Mouse (Mus musculus): ENCODE measurements around the gene Cox15. TPM values are rescaled to one million over a fixed set of nuclear protein-coding genes. Genes with fewer than 3 reads are reported as not detected.

The Cox15 gene
- polyA plus RNA-seq (2015; fragmentation: Nextera tagmentation; extraction: Ambion mirVana), result 11.9 and 17.6 TPM in 2 replicates

DNA sequence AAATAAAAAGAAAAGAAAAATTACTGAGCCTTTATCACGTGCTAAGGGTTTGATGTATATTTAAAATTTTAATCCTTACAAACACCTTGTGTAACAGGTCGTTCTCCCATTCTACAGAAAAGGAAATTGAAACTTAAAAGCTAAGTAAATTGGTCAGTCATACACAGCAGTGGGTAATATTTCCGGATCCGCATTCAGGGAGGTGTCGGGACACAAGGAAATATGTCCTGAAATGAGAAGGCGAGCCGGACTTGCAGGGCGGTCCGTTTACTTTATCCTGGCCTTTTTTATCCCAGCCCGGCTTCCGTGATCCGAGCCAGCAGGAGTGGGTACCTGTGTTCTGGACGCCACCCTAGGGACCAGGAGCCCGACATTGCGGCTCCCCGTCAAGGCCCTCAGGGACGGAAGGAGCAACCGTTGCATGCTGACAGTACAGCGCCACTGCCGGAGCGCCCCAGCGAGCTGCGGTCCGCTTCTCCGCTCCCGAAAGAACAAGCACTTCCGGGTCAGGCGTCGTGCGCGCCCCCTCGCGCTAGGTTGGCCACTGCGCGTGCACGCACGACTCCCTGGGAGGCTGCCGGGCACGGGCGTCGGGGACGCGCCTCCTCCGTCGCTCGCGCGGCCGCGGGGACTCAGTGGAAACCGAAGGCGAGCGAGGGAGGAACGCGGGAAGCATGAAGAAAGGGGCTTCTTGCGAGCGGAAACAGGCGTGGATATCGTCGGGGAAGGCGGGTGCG, at the start of gene Cox15, which contains the start of gene Cutc:
Cox15 (minus strand) TSS at position 512 of the 737 bp plus-strand sequence.
Cutc (plus strand) TSS at position 508 of the 737 bp plus-strand sequence.
- Histone ChIP-seq H3K9me3 (replicated peaks) (no peaks in the 10 kb centered on the region), H3K36me3 (peaks cover 22% of the 10 kb centered on the region), H3K4me2 (peak within 1 kb of the TSS; percentile 70), H3K27ac (replicated peaks) (peak within 1 kb of the TSS; percentile 97), H3K27me3 (replicated peaks) (no peaks in the 10 kb centered on the region), H3K4me3 (replicated peaks) (peak within 1 kb of the TSS; percentile 81), H3K4me1 (peaks cover 19% of the 10 kb centered on the region), H3K9ac (replicated peaks) (peak within 1 kb of the TSS; percentile 83)
- WGBS, result under 1% methylated on average over 62 of the region's 62 CpGs
- ATAC-seq (ENCODE audit: low FRiP score), result peak; percentile 95

DNA sequence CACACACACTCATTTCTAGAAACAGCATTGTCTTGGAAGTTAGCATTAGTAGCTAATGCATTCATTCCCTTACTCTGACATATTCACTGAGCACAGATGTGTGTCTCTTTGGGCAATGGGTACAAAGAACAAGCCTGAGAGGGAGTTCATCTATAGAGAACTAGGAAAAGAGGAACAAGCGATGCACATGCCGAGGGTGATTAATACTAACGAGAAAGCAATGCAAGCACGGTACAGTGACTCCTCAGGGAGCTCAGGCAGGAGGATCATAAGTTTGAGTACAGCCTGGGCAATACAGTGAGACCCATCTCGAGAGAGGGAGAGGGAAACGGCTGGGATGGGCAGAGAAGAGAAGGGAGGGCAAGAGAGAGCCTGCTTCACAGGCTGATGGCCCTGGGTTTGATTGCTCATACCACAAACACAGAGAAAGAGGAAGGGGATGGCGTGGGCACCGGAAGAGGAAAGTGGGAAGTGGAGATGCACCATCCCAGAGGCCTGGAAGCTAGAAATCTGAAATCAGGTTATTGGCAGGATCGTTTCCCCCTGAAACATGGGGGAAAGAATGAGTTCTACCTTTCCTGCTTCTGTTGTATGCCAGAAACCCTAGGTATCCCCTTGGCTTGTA, 48.7 kb upstream of the Cox15 start:
- no peaks in the 10 kb centered on the region for H3K27me3 ChIP-seq (replicated peaks)
- H3K4me2 ChIP-seq, result no peak overlapping the region
- H3K9ac ChIP-seq (replicated peaks), result no peak overlapping the region
- H3K27ac ChIP-seq (replicated peaks), result no peak overlapping the region
- WGBS, result 71% methylated on average over 9 of the region's 9 CpGs
- ATAC-seq (ENCODE audit: low FRiP score), result no peak
- no peaks in the 10 kb centered on the region for H3K4me1 ChIP-seq
- no peak overlapping the region for H3K4me3 ChIP-seq (replicated peaks)
- no peaks in the 10 kb centered on the region for H3K36me3 ChIP-seq
- no peaks in the 10 kb centered on the region for H3K9me3 ChIP-seq (replicated peaks)

GRCm38 (mm10) chr19:43797216-43797615, 44.4 kb upstream of the Cox15 start:
- Histone ChIP-seq H3K4me1 (no peaks in the 10 kb centered on the region), H3K27me3 (replicated peaks) (no peaks in the 10 kb centered on the region), H3K4me2 (no peak overlapping the region), H3K27ac (replicated peaks) (no peak overlapping the region), H3K9me3 (replicated peaks) (no peaks in the 10 kb centered on the region), H3K9ac (replicated peaks) (no peak overlapping the region), H3K4me3 (replicated peaks) (no peak overlapping the region), H3K36me3 (no peaks in the 10 kb centered on the region)
- 81% methylated on average over 5 of the region's 5 CpGs for WGBS
- ATAC-seq (ENCODE audit: low FRiP score), result no peak

- 86% methylated on average over 8 of the region's 8 CpGs for whole genome bisulfite sequencing
- no peak overlapping the region for H3K9ac ChIP-seq (replicated peaks)
- H3K4me2 ChIP-seq, result no peak overlapping the region
- no peaks in the 10 kb centered on the region for H3K36me3 ChIP-seq
- no peaks in the 10 kb centered on the region for H3K27me3 ChIP-seq (replicated peaks)
- H3K27ac ChIP-seq (replicated peaks), result no peak overlapping the region
- ATAC-seq (ENCODE audit: low FRiP score), result no peak
- H3K4me3 ChIP-seq (replicated peaks), result no peak overlapping the region
- H3K9me3 ChIP-seq (replicated peaks), result no peaks in the 10 kb centered on the region
- H3K4me1 ChIP-seq, result no peaks in the 10 kb centered on the region
Measured at GRCm38 (mm10) chr19:43795511-43795910, 42.7 kb upstream of the Cox15 start.

- H3K36me3 ChIP-seq, result no peaks in the 10 kb centered on the region
- H3K27me3 ChIP-seq (replicated peaks), result no peaks in the 10 kb centered on the region
- ATAC-seq (ENCODE audit: low FRiP score), result no peak
- no peak overlapping the region for H3K9ac ChIP-seq (replicated peaks)
- no peak overlapping the region for H3K4me3 ChIP-seq (replicated peaks)
- H3K27ac ChIP-seq (replicated peaks), result no peak overlapping the region
- no peaks in the 10 kb centered on the region for H3K4me1 ChIP-seq
- H3K9me3 ChIP-seq (replicated peaks), result no peaks in the 10 kb centered on the region
- WGBS, result 98% methylated on average over 1 of the region's 1 CpGs
- H3K4me2 ChIP-seq, result no peak overlapping the region
Measured at GRCm38 (mm10) chr19:43793951-43794350, 41.2 kb upstream of the Cox15 start.

- no peak overlapping the region for H3K4me3 ChIP-seq (replicated peaks)
- no peak overlapping the region for H3K27ac ChIP-seq (replicated peaks)
- no peak overlapping the region for H3K4me2 ChIP-seq
- H3K4me1 ChIP-seq, result no peaks in the 10 kb centered on the region
- no peaks in the 10 kb centered on the region for H3K36me3 ChIP-seq
- WGBS, result 94% methylated on average over 4 of the region's 4 CpGs
- H3K27me3 ChIP-seq (replicated peaks), result no peaks in the 10 kb centered on the region
- H3K9ac ChIP-seq (replicated peaks), result no peak overlapping the region
- no peak for ATAC-seq (ENCODE audit: low FRiP score)
- H3K9me3 ChIP-seq (replicated peaks), result no peaks in the 10 kb centered on the region
Measured at GRCm38 (mm10) chr19:43792537-43792936, 39.7 kb upstream of the Cox15 start.

DNA sequence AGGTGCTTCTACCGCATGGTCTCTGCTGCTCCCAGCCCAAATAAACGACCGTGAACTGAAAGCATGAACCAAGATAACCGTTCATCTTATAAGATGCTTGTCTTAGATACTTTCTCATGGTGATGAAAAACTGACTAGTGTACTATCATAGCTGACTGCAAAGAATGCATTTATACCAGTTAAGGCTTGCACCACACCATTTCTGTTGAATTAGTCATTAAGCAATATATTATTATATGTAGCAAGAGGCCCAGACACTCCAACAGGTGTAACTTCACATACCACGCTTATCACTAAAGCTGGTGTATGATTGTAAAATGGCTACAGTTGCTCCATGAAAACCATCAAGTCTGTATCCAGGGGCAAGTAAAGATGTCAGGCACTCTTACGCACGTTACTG, 37.0 kb upstream of the Cox15 start:
- Histone ChIP-seq H3K9me3 (replicated peaks) (no peaks in the 10 kb centered on the region), H3K27me3 (replicated peaks) (no peaks in the 10 kb centered on the region)

GRCm38 (mm10) chr19:43786249-43787026, 33.6 kb upstream of the Cox15 start:
- H3K4me3 ChIP-seq (replicated peaks), result no peak overlapping the region
- no peak overlapping the region for H3K4me2 ChIP-seq
- no peak overlapping the region for H3K9ac ChIP-seq (replicated peaks)
- no peaks in the 10 kb centered on the region for H3K4me1 ChIP-seq
- 84% methylated on average over 13 of the region's 13 CpGs for WGBS
- H3K27ac ChIP-seq (replicated peaks), result no peak overlapping the region
- no peak for ATAC-seq (ENCODE audit: low FRiP score)
- H3K9me3 ChIP-seq (replicated peaks), result no peaks in the 10 kb centered on the region
- H3K27me3 ChIP-seq (replicated peaks), result no peaks in the 10 kb centered on the region
- no peaks in the 10 kb centered on the region for H3K36me3 ChIP-seq

More for the DNA sequence above, 37.0 kb upstream of the Cox15 start:
- no peaks in the 10 kb centered on the region for H3K36me3 ChIP-seq
- no peaks in the 10 kb centered on the region for H3K4me1 ChIP-seq
- H3K27ac ChIP-seq (replicated peaks), result no peak overlapping the region
- H3K4me2 ChIP-seq, result no peak overlapping the region
- no peak overlapping the region for H3K9ac ChIP-seq (replicated peaks)
- 90% methylated on average over 7 of the region's 7 CpGs for WGBS
- ATAC-seq (ENCODE audit: low FRiP score), result no peak
- no peak overlapping the region for H3K4me3 ChIP-seq (replicated peaks)

GRCm38 (mm10) chr19:43784761-43785160, 32.0 kb upstream of the Cox15 start:
- no peaks in the 10 kb centered on the region for H3K27me3 ChIP-seq (replicated peaks)

GRCm38 (mm10) chr19:43781980-43782379, 29.2 kb upstream of the Cox15 start, which contains the start of gene Abcc2:
Gene Abcc2 (plus strand): TSS chr19:43782192.
- Histone ChIP-seq H3K36me3 (no peaks in the 10 kb centered on the region), H3K27ac (replicated peaks) (no peak within 1 kb of the TSS), H3K9ac (replicated peaks) (no peak within 1 kb of the TSS), H3K4me2 (no peak within 1 kb of the TSS), H3K4me1 (no peaks in the 10 kb centered on the region), H3K9me3 (replicated peaks) (no peaks in the 10 kb centered on the region), H3K4me3 (replicated peaks) (no peak within 1 kb of the TSS), H3K27me3 (replicated peaks) (no peaks in the 10 kb centered on the region)
- 87% methylated on average over 3 of the region's 3 CpGs for WGBS
- no peak for ATAC-seq (ENCODE audit: low FRiP score)

More at GRCm38 (mm10) chr19:43784761-43785160, 32.0 kb upstream of the Cox15 start:
- no peak overlapping the region for H3K27ac ChIP-seq (replicated peaks)
- no peaks in the 10 kb centered on the region for H3K36me3 ChIP-seq
- no peak for ATAC-seq (ENCODE audit: low FRiP score)
- H3K9ac ChIP-seq (replicated peaks), result no peak overlapping the region
- H3K4me2 ChIP-seq, result no peak overlapping the region
- H3K4me1 ChIP-seq, result no peaks in the 10 kb centered on the region
- no peak overlapping the region for H3K4me3 ChIP-seq (replicated peaks)
- no peaks in the 10 kb centered on the region for H3K9me3 ChIP-seq (replicated peaks)
- WGBS, result 77% methylated on average over 8 of the region's 8 CpGs

GRCm38 (mm10) chr19:43780391-43780790, 27.6 kb upstream of the Cox15 start:
- no peaks in the 10 kb centered on the region for H3K9me3 ChIP-seq (replicated peaks)
- H3K4me1 ChIP-seq, result no peaks in the 10 kb centered on the region
- no peak overlapping the region for H3K4me2 ChIP-seq
- H3K9ac ChIP-seq (replicated peaks), result no peak overlapping the region
- H3K36me3 ChIP-seq, result no peaks in the 10 kb centered on the region
- no peak for ATAC-seq (ENCODE audit: low FRiP score)
- H3K27ac ChIP-seq (replicated peaks), result no peak overlapping the region
- WGBS, result 95% methylated on average over 5 of the region's 5 CpGs
- no peak overlapping the region for H3K4me3 ChIP-seq (replicated peaks)
- no peaks in the 10 kb centered on the region for H3K27me3 ChIP-seq (replicated peaks)
